Mouse (Mus musculus): Measurements from ENCODE around the gene Fcer2a. TPM values are rescaled to one million over a fixed set of nuclear protein-coding genes. Genes with fewer than 3 reads are reported as not detected.

The Fcer2a gene
- total and polyA plus RNA-seq, 2 experiments from 2014 or later: 0.24 TPM; not detected in 1

- Histone ChIP-seq H3K27ac (ENCODE audit: low read depth, low read length) (no peak overlapping the region), H3K36me3 (ENCODE audit: insufficient read depth) (peaks cover 24% of the 10 kb centered on the region), H3K4me3 (ENCODE audit: low read depth, low read length) (no peak overlapping the region), H3K9me3 (ENCODE audit: low read length) (no peaks in the 10 kb centered on the region), H3K4me2 (ENCODE audit: low read depth) (no peak overlapping the region), H3K9ac (no peak overlapping the region), H3K27me3 (ENCODE audit: insufficient read depth, low read length) (no peaks in the 10 kb centered on the region), H3K4me1 (ENCODE audit: insufficient read depth) (no peaks in the 10 kb centered on the region)
- TF ChIP-seq CTCF (IDR thresholded peaks at IDR 0.05; ENCODE audit: low read depth): no peak
- no peak for ATAC-seq
- WGBS: 98% methylated on average over 23 of the region's 23 CpGs
- no peak for DNase-seq
Observed at GRCm38 (mm10) chr8:3678831-3679230, 15.1 kb downstream of the Fcer2a start.

- WGBS: 3% methylated on average over 15 of the region's 15 CpGs
- no peaks in the 10 kb centered on the region for H3K4me1 ChIP-seq (ENCODE audit: insufficient read depth)
Observed at GRCm38 (mm10) chr8:3676993-3677579, 16.9 kb downstream of the Fcer2a start.

GRCm38 (mm10) chr8:3676131-3676992 is 17.6 kb downstream of the Fcer2a start, which contains the start of gene Trappc5:
Gene Trappc5 (plus strand): TSS chr8:3676299.
- peak within 1 kb of the TSS; percentile 87 for H3K4me2 ChIP-seq (ENCODE audit: low read depth)
- TF ChIP-seq CTCF (IDR thresholded peaks at IDR 0.05; ENCODE audit: low read depth): peak; percentile 97

More at GRCm38 (mm10) chr8:3676993-3677579, 16.9 kb downstream of the Fcer2a start:
- Histone ChIP-seq H3K27ac (ENCODE audit: low read depth, low read length) (peak overlapping the region; percentile 86), H3K27me3 (ENCODE audit: insufficient read depth, low read length) (no peaks in the 10 kb centered on the region), H3K9ac (peak overlapping the region; percentile 89), H3K4me2 (ENCODE audit: low read depth) (peak overlapping the region; percentile 87), H3K4me3 (ENCODE audit: low read depth, low read length) (peak overlapping the region; percentile 94), H3K9me3 (ENCODE audit: low read length) (no peaks in the 10 kb centered on the region), H3K36me3 (ENCODE audit: insufficient read depth) (peaks cover 19% of the 10 kb centered on the region)
- DNase-seq: peak; percentile 11
- no peak; the same call in 1 of the 2 replicates for ATAC-seq
- TF ChIP-seq CTCF (IDR thresholded peaks at IDR 0.05; ENCODE audit: low read depth): no peak

GRCm38 (mm10) chr8:3674671-3675070 is 19.3 kb downstream of the Fcer2a start:
- no peak for ATAC-seq
- DNase-seq: no peak
- TF ChIP-seq CTCF (IDR thresholded peaks at IDR 0.05; ENCODE audit: low read depth): no peak
- no peak overlapping the region for H3K27ac ChIP-seq (ENCODE audit: low read depth, low read length)
- H3K4me1 ChIP-seq (ENCODE audit: insufficient read depth): no peaks in the 10 kb centered on the region
- H3K4me2 ChIP-seq (ENCODE audit: low read depth): no peak overlapping the region
- H3K4me3 ChIP-seq (ENCODE audit: low read depth, low read length): no peak overlapping the region
- H3K36me3 ChIP-seq (ENCODE audit: insufficient read depth): peaks cover 8% of the 10 kb centered on the region; the same call in 1 of the 2 replicates
- no peak overlapping the region for H3K9ac ChIP-seq
- 43% methylated on average over 3 of the region's 3 CpGs for WGBS
- no peaks in the 10 kb centered on the region for H3K27me3 ChIP-seq (ENCODE audit: insufficient read depth, low read length)
- no peaks in the 10 kb centered on the region for H3K9me3 ChIP-seq (ENCODE audit: low read length)

More at GRCm38 (mm10) chr8:3676131-3676992, 17.6 kb downstream of the Fcer2a start, which contains the start of gene Trappc5:
- Histone ChIP-seq H3K4me1 (ENCODE audit: insufficient read depth) (no peaks in the 10 kb centered on the region), H3K36me3 (ENCODE audit: insufficient read depth) (peaks cover 17% of the 10 kb centered on the region), H3K27ac (ENCODE audit: low read depth, low read length) (peak within 1 kb of the TSS; percentile 86), H3K4me3 (ENCODE audit: low read depth, low read length) (peak within 1 kb of the TSS; percentile 94), H3K27me3 (ENCODE audit: insufficient read depth, low read length) (no peaks in the 10 kb centered on the region), H3K9me3 (ENCODE audit: low read length) (no peaks in the 10 kb centered on the region), H3K9ac (peak within 1 kb of the TSS; percentile 89)
- WGBS: 4% methylated on average over 60 of the region's 61 CpGs
- DNase-seq: peak; percentile 97
- peak; percentile 78 for ATAC-seq

- H3K4me2 ChIP-seq (ENCODE audit: low read depth): peak within 1 kb of the TSS; percentile 63
- peak; percentile 89 for TF ChIP-seq CTCF (IDR thresholded peaks at IDR 0.05; ENCODE audit: low read depth)
- no peaks in the 10 kb centered on the region for H3K9me3 ChIP-seq (ENCODE audit: low read length)
- ATAC-seq (peak; percentile 87), DNase-seq (peak; percentile 92)
- WGBS: under 1% methylated on average over 23 of the region's 23 CpGs
- peak within 1 kb of the TSS; percentile 58 for H3K4me3 ChIP-seq (ENCODE audit: low read depth, low read length)
- peak within 1 kb of the TSS; percentile 74 for H3K27ac ChIP-seq (ENCODE audit: low read depth, low read length)
- peak within 1 kb of the TSS; percentile 65 for H3K9ac ChIP-seq
- H3K27me3 ChIP-seq (ENCODE audit: insufficient read depth, low read length): no peaks in the 10 kb centered on the region
- H3K4me1 ChIP-seq (ENCODE audit: insufficient read depth): no peaks in the 10 kb centered on the region
- H3K36me3 ChIP-seq (ENCODE audit: insufficient read depth): no peaks in the 10 kb centered on the region
Observed at GRCm38 (mm10) chr8:3671980-3672491, 21.9 kb downstream of the Fcer2a start, which contains the start of gene Fcor. Gene Fcor (minus strand): TSS chr8:3672362.

- DNase-seq: no peak
- Histone ChIP-seq H3K9ac (no peak overlapping the region), H3K27me3 (ENCODE audit: insufficient read depth, low read length) (no peaks in the 10 kb centered on the region), H3K4me3 (ENCODE audit: low read depth, low read length) (no peak overlapping the region), H3K4me1 (ENCODE audit: insufficient read depth) (no peaks in the 10 kb centered on the region), H3K27ac (ENCODE audit: low read depth, low read length) (no peak overlapping the region), H3K36me3 (ENCODE audit: insufficient read depth) (no peaks in the 10 kb centered on the region), H3K9me3 (ENCODE audit: low read length) (no peaks in the 10 kb centered on the region), H3K4me2 (ENCODE audit: low read depth) (no peak overlapping the region)
- ATAC-seq: no peak
- WGBS: 82% methylated on average over 2 of the region's 2 CpGs
- TF ChIP-seq CTCF (IDR thresholded peaks at IDR 0.05; ENCODE audit: low read depth): no peak
Observed at GRCm38 (mm10) chr8:3670388-3670787, 23.6 kb downstream of the Fcer2a start.

All from forebrain, postnatal 0 days (tissue).